Mouse (Mus musculus): ENCODE measurements around the gene Muc5b.
"Not testable (repeated sequence)": the region's sequence is repeated elsewhere in the genome, so short reads cannot be mapped to it uniquely, and the experiment has no call there.

Gene Muc5b

DNA sequence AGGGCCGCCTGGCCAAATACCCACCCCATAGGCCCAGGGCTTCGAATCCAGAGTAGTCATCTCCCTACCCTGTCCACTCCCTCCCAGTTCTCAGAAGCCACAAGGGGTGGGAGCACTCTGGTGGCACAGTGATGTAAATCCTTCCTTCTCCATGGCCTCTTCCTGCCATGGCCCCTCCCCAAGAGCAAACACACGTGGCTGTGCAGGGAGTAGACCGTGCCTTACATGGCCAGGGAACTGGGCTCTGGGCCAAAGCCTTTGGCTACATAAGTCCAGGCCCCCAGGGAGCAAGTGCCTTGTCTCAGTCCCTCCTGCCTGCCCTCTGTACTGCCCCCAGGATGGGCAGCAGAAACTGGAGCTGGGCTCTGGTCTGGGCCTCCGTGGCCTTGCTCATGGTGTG, at the start of gene Muc5b:
TSS of gene Muc5b (plus strand) at position 292 of the 400 bp plus-strand sequence.
- DNase-seq: peak; percentile 39 to 73

DNA sequence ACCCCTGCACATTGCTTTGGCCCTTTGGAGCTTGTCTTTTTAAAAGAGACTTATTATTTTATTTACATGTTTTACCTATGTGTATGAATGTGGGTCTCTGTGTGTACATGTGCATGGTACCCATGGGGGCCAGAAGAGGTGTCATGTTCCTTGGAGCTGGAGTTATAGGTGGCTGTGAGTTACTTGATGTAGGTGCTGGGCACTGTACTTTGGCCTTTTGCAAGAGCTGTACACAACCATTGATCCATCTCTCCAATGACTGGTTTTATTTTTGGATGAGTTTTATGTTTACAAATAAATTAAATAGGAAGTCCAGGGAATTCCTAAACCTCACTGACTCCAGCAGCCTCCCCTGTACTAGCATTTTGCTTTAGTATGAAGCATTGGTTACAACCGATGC, 44.6 kb upstream of the Muc5b start:
- DNase-seq: no peak

DNA sequence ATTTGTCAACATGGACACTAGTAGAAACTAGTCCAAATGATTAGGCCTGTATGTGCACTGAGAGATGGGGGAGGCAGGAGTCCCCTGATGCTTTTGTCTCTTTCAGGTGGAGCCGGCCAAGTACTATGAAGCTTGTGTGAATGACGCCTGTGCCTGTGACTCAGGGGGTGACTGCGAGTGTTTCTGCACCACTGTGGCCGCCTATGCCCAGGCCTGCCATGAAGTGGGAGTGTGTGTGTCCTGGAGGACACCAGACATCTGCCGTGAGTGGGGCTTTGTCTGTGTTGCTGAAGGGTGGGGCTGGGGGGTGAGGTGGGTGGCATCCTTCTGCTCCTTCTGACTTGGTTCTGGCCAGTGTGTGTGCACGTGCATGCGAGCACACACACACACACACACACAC, 35.7 kb upstream of the Muc5b start:
- DNase-seq: no peak

DNA sequence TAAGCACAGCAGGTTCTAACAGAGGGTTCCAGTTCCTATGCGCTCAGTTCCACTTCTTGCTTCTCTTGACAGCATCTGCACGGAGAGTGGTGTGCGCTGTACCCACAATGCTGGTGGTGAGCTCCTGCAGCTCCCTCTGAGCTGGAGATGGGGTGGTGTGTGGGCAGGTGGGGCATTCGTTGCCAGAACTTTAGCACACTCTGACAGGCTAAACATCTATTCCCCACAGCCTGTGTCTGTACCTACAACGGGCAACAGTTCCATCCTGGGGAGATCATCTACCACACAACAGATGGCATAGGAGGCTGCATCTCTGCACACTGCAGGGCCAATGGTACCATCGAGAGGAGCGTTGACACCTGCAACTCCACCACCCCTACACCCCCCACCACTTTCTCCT, 33.5 kb upstream of the Muc5b start:
- no peak for DNase-seq

DNA sequence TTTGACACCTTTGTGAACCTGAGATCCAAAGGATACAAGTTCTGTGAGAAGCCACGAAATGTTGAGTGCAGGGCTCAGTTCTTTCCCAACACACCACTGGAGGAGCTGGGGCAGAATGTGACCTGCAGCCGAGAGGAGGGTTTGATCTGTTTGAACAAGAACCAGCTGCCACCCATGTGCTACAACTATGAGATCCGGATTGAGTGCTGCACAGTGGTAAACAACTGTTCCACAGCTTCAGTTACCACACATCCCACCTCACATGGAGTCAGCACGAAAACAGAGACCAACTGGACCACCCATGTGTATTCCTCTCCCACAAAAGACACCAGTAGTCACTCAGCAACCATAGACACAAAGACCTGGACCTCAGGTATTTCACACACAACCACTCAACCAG, 31.0 kb upstream of the Muc5b start:
- not testable (repeated sequence) for DNase-seq

DNA sequence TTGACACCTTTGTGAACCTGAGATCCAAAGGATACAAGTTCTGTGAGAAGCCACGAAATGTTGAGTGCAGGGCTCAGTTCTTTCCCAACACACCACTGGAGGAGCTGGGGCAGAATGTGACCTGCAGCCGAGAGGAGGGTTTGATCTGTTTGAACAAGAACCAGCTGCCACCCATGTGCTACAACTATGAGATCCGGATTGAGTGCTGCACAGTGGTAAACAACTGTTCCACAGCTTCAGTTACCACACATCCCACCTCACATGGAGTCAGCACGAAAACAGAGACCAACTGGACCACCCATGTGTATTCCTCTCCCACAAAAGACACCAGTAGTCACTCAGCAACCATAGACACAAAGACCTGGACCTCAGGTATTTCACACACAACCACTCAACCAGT, 28.9 kb upstream of the Muc5b start:
- not testable (repeated sequence) for DNase-seq

DNA sequence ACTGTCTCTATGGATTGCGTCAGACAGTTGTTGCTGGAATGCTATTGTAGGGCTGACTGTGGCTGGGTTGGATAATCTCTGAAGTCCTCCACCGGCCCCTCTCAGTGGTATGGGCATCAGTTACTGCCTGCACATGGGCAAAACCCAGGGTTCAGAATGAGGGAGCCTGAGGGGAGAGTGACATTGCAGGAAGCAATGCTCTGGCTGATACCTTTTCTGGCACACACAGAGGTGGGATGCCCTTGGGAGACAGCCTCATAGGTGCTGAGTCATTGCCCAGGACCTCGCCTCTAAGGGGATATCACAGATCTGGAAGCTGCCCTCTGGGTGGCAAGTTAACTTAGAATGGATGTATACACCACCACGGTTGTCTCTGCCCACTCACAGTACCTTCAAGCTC, 25.5 kb upstream of the Muc5b start:
- peak in 1 of 2 experiments; percentile 21 for DNase-seq

DNA sequence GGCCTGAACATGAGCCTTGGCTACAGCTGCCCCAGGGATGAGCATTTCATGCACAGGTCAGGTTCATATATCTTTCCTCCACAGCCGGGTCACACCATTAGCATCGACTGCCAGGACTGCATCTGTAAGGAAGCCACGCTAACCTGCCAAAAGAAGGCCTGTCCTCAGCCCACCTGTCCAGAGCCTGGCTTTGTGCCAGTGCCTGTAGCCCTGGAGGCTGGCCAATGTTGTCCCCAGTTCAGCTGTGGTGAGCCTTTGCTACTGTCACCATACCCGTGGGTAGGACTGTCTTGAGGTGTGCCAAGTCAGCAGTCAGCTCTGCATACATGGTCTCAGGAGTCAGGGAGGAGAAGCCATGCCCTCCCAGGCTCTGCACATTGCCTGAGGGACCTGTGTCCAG, 23.5 kb upstream of the Muc5b start:
- DNase-seq: peak in 1 of 2 experiments; percentile 23

DNA sequence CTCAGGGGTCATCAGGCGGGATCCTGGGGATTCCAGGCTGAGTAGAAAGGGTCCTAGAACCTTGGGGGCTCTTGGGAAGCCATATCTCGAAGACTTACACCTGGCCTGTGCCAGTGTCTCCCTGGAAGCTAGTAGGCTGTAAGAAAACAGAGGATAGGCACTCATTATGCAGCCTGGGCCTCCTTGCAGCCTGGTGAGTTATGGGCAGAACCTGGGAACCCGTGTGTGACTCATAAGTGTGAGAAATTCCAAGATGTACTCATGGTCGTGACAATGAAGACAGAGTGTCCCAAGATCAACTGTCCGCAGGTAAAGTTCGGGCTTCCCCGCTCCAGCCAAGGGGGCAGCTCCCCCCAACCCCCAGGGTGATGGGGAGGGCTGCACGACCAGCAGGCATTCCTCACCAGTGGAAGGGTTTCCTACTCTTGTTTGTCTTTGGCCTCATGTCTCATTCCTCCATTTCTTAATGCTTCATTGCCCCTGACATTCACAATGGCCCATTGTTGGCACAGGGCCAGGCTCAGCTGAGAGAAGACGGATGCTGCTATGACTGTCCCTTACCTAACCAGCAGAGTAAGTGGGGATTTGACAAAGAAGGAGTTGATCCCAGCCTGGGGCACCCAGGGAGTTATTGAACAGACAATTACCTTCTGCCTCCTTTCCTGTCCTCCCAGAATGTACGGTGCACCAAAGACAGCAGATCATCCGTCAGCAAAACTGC, 21.4 kb upstream of the Muc5b start:
- DNase-seq: peak; percentile 13 to 31

DNA sequence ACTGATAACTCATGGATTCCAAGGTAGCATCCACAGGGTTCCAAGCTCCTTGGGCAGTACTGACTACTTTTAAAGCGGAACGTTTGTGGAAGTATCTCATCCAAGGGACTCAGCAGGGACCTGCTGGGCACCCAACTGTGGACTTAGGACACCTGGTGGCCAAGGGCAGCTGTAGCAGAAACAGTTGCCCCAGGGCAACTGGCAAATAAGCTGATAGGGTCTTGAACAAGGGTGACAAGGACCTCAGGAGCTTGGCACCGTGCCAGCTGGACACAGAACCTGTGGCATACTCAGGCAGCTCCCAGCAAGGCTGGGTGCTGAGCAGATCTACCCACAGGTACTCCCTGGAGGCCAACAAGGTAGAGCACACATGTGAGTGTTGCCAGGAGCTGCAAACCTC, 20.6 kb upstream of the Muc5b start:
- DNase-seq: peak in 1 of 2 experiments; percentile 24

DNA sequence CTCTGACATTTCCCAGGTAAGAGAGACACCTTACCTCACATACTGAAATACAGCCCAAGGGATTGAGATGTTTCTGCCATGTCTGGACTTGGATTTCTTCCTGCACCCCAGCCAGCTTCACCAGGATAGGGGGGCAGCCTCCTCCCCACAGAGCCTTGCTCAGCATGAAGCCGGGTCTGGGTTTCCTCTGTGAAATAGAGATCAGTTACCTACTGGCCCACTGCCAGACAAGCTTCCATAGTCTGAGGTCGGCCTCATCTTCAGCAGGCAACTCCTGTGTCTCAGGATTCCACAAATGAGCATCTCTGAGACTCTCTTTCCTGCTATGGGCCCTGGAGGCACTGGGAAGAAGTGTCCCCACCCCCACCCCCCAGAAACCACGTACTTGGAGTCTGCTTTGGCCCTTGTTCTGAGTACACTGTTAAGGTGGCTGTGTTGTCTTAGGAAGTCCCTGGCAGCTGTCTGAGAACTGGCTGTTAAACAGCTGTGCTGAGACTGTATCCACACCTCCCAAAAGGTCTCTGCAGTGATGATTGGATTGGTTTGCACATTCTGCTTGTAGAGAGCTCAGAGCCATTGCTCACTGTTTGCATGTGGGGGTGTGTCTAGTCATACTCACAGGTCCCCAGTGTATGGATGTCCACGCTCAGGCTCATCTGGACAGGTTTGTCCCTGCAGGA, 16.1 kb upstream of the Muc5b start:
- no peak for DNase-seq

DNA sequence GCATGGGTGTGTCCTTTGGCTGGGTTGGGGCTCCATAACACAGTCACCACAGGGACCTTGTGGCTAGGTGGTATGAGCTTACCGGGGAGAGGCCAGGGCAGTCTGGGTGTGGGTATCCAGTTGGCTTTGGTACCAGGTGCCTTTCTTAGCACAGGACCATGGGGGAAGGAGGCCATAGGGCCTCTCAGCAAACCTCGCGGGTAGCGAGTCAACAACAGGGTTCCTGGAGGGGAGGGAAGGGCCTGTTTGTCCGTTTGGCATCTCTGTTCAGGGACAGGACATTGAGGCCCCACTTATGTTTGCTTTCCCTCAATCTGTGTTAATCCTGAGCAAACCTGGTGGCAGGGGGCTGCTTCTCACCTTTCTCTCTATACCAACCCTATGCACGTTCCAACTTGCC, 15.2 kb upstream of the Muc5b start:
- no peak for DNase-seq

DNA sequence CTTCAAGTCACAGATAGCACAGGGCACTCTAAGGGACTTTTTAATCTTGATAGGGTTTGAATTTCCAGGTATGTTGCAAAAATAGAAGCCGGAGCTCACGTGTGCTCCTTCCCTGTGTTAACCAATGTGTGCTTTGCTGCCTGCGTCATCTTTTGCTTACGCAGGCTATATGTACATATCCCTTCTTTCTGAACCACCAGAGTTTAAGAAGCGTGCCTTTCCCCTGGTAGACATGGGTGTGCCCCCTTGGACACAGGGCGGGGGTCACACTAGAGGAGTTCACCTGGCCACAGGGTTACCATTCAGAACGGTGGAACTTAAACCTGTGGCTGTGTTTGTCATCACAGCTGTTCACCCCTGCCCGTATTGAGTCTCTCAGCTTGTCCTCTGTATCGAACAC, 14.5 kb upstream of the Muc5b start:
- DNase-seq: no peak

DNA sequence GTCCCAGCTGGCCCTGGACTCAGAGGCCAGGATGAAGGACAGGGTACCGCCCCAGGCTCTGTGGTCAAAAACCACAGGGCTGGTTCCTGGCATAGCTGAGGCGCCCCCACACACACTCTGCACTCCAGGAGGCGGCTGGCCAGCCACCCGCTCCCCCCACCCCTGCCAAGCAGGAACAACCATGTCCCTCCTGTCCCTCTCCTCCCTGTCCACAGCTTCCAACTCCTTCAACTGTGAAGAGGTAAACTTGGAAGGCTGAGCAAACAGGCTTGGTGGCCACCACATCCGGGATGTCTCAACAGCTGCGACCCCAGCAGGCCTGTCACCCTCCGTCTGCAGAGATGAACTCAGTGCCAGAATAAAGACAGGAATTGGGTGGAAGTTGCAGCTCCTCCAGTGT, 2.9 kb upstream of the Muc5b start:
- DNase-seq: peak in 1 of 2 experiments; percentile 9

DNA sequence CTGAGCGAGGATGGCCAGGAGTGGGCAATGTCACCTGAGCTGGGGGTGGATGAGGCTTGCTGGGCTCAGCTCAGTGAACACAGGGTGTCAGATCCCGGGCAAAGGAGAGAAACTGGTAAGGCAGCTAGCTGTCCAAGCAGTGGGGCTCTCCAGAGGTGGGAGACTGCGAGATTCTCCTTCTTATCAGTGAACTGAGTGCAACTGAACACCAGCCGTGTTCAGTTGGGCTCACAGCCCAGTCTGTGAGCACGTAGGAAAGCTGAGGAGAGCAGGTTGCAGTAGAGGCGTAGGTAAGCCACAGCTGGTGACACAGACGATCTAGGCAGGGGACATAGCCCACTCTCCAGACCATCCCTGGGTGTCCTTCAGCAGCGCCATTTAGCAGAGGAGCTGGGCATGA, 2.4 kb upstream of the Muc5b start:
- DNase-seq: no peak

DNA sequence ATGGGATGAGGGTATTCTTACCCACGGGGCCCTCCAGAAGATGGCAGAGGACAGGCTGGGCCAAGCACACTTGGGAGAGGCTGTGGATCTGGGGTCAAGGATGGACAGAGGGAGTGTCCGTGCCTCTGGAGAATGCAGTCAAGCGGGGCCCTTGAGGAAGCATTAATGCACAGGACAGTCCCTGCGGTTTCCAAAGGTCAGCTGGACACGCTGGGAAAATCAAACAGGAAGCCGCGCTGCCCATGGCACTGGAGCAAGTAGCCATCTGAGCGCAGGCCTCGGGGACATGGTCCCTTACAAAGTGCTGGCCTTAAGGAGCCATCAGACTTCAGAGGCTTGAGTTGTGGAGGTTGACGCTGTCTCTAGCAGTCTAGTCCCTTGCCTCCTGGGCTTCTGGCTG, 1.5 kb downstream of the Muc5b start:
- no peak for DNase-seq

DNA sequence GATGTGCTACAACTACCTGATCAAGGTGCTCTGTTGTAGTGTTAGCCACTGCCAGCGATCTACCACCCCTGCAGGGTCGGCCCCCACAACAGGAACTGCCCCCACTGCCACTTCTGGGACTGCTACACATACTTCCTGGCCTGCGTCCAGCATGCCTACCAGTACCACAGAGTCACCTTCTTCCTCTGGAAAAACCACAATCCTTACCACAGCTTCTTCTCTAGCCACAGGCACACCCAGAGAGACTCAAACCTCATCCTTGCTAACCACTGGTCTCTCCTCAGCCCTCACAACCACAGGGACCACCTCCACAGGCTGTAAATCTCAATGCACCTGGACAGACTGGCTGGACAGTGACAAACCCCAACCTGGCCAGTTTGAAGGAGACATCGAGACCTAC, 22.2 kb downstream of the Muc5b start:
- DNase-seq: no peak

DNA sequence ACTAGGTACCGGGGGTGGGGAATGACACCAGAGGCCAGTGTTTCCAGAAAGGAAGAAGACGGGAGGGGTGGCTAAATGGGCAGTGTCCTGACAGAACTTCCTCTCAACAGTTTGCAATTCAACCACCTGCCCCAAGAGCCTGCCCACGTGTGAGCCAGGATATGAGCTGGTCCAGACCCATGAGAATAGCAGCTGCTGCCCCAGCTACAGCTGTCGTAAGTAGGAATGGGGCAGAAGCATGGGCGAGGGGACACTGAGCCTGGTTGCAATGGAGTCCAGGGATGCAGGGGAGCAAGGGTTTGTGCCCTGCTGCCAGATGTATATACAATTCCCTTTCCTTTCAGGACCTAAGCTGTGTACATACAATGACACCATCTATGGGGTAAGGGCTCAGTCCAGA, 30.8 kb downstream of the Muc5b start:
- DNase-seq: no peak

DNA sequence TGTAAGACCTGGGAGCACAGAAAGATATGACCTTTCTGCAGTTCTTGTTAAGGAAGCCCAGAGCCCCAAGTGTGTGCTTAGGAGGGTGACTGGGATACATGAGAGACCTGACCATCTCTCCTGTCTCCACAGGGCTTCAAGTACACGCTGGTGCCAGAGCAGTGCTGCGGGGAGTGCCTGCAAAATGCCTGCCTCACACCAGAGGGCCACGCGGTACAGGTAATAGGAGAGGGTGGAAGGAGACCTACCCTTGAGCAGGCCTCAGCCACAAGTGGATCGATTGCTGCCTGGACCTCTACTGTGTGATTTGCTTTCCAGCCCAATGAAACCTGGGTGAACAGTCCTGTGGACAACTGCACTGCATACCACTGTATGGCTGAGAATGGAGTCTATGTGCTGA, 31.7 kb downstream of the Muc5b start:
- DNase-seq: no peak

DNA sequence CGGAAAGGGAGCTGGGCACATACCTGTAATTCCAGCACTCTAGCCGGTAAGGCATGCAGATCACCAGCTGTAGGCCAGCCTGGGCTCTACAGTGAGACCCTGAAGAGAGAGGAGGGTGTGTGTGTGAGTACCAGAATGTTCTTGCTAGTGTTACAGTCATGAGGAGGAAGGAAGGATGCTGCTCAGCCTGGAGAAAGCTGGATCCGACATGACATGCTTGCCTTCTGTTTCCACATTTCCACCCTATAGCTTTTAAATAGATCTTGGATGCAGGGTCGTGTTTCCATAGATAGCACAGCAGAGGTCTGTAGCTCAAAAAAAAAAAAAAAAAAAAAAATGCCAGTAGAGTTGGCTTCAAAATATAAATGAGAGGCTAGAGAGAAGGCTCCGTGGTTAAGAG, 36.0 kb downstream of the Muc5b start:
- no peak for DNase-seq

DNA sequence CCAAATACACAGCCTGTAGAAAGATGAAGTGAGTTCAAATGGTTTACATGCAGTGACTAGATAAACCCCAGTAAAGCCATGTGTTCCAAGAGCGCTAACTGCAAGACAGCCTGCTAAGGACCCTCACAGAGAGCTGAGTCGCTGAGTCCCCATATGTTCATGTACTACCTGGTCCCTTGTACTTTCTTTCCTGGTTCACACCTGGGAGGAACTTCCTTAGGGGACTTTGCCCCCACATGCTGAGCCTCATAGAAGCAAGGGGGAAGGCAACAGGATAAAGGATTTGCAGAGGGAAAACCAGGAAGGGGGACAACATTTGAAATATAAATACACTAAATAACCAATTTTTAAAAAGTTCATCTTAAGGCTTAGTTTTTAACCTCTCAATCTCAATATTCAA, 39.9 kb downstream of the Muc5b start:
- DNase-seq: no peak

DNA sequence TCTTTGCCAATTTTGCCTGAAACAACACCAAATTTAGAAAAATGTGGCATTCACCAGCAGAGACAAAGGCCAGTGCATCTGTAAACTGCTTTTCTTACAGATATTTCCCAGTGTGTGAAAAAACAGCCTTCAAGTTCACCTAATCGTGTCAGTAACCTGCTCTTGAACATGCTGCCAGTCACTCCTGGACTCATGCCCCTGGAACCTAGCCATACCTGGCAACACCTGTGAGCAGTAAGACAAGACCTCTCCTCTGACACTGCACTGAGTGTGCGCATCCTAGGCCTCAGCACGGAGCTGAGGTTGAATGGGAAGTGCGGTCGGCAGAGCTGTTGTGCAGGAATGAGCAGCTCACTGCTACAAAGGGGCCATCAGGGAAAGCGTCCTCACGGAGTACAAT, 53.3 kb downstream of the Muc5b start:
- DNase-seq: no peak

DNA sequence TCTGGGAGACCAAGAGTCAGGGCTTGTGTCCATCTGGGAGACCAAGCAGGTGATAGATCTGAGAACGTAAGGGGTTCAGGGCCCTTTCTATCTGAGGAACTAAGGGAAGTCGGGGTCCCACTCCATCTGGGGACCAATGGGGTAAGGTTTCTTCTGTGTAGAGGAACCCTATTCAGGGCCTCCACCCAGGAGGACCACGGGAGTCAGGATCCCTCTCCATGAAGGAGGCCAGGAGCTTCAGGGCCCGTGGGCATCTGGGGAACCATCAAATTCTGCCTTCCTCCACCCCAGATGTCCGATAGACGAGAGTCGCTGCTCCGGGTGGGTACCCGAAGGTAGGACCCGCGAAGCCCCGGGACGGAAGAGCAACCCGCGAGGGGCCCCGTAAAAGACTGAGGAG, 63.0 kb downstream of the Muc5b start:
- DNase-seq: no peak

DNA sequence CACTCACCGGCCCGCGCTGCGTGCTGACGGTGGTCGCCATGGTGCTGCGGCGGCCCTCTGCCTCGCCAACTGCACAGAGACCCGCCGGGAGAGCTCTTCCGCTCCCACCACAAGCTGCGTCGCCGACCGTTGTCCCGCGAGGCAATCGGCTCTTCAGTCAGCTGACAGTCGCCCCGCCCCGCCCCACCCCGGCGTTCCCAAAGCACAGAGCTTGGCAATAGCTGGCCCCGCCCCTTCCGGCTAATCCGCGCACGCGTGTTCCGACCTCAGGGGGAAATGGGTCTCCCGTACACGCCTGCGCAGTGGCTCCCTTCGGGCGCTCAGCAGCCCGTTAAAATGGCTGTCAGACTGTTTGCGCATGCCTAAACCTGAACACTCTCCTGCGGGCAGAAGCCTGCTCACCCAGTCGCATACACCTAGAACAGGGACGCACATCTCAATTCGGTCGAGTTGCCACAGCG, 63.4 kb downstream of the Muc5b start:
- DNase-seq: peak; percentile 99 to 100

DNA sequence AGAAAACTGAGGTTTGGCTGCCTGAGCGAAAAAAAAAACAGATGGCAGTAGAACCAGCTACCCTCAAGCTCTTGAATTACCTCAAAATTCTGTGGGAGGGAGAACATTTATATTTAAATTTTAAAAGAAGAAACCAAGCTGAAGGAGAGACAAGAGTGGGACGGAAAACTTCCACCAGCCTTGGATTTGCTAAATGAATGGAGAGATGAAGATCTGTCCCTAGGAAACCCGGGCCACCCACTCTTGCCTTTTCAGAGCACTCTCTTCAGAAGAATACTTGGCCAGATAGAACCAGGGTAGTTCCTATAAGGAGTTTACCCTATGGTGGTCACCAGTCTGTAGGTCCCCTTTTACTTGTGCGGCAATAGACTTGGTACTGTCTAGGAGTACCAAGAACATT, 63.9 kb downstream of the Muc5b start:
- DNase-seq: no peak
